Mouse (Mus musculus): Measurements from ENCODE around the gene Pcnx2. TPM values are rescaled to one million over a fixed set of nuclear protein-coding genes. Genes with fewer than 3 reads are reported as not detected.

Gene Pcnx2
- polyA plus RNA-seq, 1 experiment from 2014 or later, result 0.11 TPM

DNA sequence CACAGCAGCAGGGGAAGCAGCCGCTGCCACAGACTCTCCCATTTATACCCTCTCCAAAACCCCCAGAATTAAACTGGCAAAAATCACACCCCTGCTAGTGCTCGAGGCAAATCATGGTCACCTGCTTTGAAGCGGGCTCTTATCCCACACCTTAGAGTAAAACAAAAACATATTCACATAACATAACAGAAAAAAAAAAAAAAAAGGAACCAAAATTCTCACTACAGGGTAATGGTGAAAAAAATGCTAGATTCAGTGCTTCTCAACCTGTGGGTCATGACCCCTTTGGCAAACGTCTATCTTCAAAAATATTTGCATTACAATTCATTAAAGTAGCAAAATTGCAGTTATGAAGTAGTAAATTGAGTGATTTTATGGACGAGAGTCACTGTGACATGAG lies 171.1 kb downstream of the Pcnx2 start:
- Histone ChIP-seq H3K4me3 (ENCODE audit: control insufficient read depth in 1 of 2, insufficient read depth in 1 of 2, low read depth in 1 of 2, low read length in 2 of 2) (no peak overlapping the region), H3K27ac (replicated peaks in 1 of 2; ENCODE audit: control insufficient read depth in 1 of 2, insufficient read depth in 1 of 2, low read depth in 2 of 2, low read length in 2 of 2) (no peak overlapping the region), H3K27me3 (ENCODE audit: control insufficient read depth, insufficient read depth, low read length) (no peaks in the 10 kb centered on the region), H3K9me3 (ENCODE audit: control insufficient read depth, low read length) (no peaks in the 10 kb centered on the region), H3K4me1 (ENCODE audit: control insufficient read depth in 2 of 2, insufficient read depth in 2 of 2, low read length in 2 of 2) (no peaks in the 10 kb centered on the region), H3K36me3 (ENCODE audit: control insufficient read depth, insufficient read depth, low read length) (no peaks in the 10 kb centered on the region), H3K4me2 (ENCODE audit: low read length) (no peak overlapping the region), H3K9ac (ENCODE audit: low read length) (no peak overlapping the region)
- ATAC-seq (ENCODE audit: insufficient number of reproducible peaks, insufficient read depth, low FRiP score, low read depth), result no peak
- WGBS, result 80% methylated on average over 5 of the region's 5 CpGs

- H3K4me3 ChIP-seq (ENCODE audit: control insufficient read depth in 1 of 2, insufficient read depth in 1 of 2, low read depth in 1 of 2, low read length in 2 of 2), result no peak overlapping the region
- no peak overlapping the region for H3K4me2 ChIP-seq (ENCODE audit: low read length)
- no peaks in the 10 kb centered on the region for H3K27me3 ChIP-seq (ENCODE audit: control insufficient read depth, insufficient read depth, low read length)
- H3K27ac ChIP-seq (replicated peaks in 1 of 2; ENCODE audit: control insufficient read depth in 1 of 2, insufficient read depth in 1 of 2, low read depth in 2 of 2, low read length in 2 of 2), result 0 out of 4 replicates have a peak overlapping the region, but pooled peaks of 1 of the 2 experiments have one; percentile 17
- no peaks in the 10 kb centered on the region for H3K9me3 ChIP-seq (ENCODE audit: control insufficient read depth, low read length)
- no peak overlapping the region for H3K9ac ChIP-seq (ENCODE audit: low read length)
- H3K36me3 ChIP-seq (ENCODE audit: control insufficient read depth, insufficient read depth, low read length), result no peaks in the 10 kb centered on the region
- H3K4me1 ChIP-seq (ENCODE audit: control insufficient read depth in 2 of 2, insufficient read depth in 2 of 2, low read length in 2 of 2), result no peaks in the 10 kb centered on the region
- 89% methylated on average over 4 of the region's 4 CpGs for WGBS
- no peak for ATAC-seq (ENCODE audit: insufficient number of reproducible peaks, insufficient read depth, low FRiP score, low read depth)
Observed at GRCm38 (mm10) chr8:125726143-125726542, 172.0 kb downstream of the Pcnx2 start.

- WGBS, result 66% methylated on average over 6 of the region's 6 CpGs
- no peak overlapping the region for H3K4me3 ChIP-seq (ENCODE audit: control insufficient read depth in 1 of 2, insufficient read depth in 1 of 2, low read depth in 1 of 2, low read length in 2 of 2)
- no peaks in the 10 kb centered on the region for H3K9me3 ChIP-seq (ENCODE audit: control insufficient read depth, low read length)
- H3K36me3 ChIP-seq (ENCODE audit: control insufficient read depth, insufficient read depth, low read length), result no peaks in the 10 kb centered on the region
- no peak overlapping the region for H3K9ac ChIP-seq (ENCODE audit: low read length)
- no peak for ATAC-seq (ENCODE audit: insufficient number of reproducible peaks, insufficient read depth, low FRiP score, low read depth)
- H3K4me2 ChIP-seq (ENCODE audit: low read length), result no peak overlapping the region
- no peaks in the 10 kb centered on the region for H3K4me1 ChIP-seq (ENCODE audit: control insufficient read depth in 2 of 2, insufficient read depth in 2 of 2, low read length in 2 of 2)
- H3K27ac ChIP-seq (replicated peaks in 1 of 2; ENCODE audit: control insufficient read depth in 1 of 2, insufficient read depth in 1 of 2, low read depth in 2 of 2, low read length in 2 of 2), result peak overlapping the region in 1 of 2 experiments; percentile 24; a peak in 1 of 4 replicates
- no peaks in the 10 kb centered on the region for H3K27me3 ChIP-seq (ENCODE audit: control insufficient read depth, insufficient read depth, low read length)
Observed at GRCm38 (mm10) chr8:125725037-125725820, 172.9 kb downstream of the Pcnx2 start.

GRCm38 (mm10) chr8:125723437-125723836 lies 174.7 kb downstream of the Pcnx2 start:
- Histone ChIP-seq H3K4me3 (ENCODE audit: control insufficient read depth in 1 of 2, insufficient read depth in 1 of 2, low read depth in 1 of 2, low read length in 2 of 2) (no peak overlapping the region), H3K4me2 (ENCODE audit: low read length) (no peak overlapping the region), H3K4me1 (ENCODE audit: control insufficient read depth in 2 of 2, insufficient read depth in 2 of 2, low read length in 2 of 2) (no peaks in the 10 kb centered on the region), H3K9me3 (ENCODE audit: control insufficient read depth, low read length) (no peaks in the 10 kb centered on the region), H3K9ac (ENCODE audit: low read length) (no peak overlapping the region), H3K27ac (replicated peaks in 1 of 2; ENCODE audit: control insufficient read depth in 1 of 2, insufficient read depth in 1 of 2, low read depth in 2 of 2, low read length in 2 of 2) (no peak overlapping the region), H3K27me3 (ENCODE audit: control insufficient read depth, insufficient read depth, low read length) (no peaks in the 10 kb centered on the region), H3K36me3 (ENCODE audit: control insufficient read depth, insufficient read depth, low read length) (no peaks in the 10 kb centered on the region)
- ATAC-seq (ENCODE audit: insufficient number of reproducible peaks, insufficient read depth, low FRiP score, low read depth), result no peak
- WGBS, result 85% methylated on average over 6 of the region's 6 CpGs

DNA sequence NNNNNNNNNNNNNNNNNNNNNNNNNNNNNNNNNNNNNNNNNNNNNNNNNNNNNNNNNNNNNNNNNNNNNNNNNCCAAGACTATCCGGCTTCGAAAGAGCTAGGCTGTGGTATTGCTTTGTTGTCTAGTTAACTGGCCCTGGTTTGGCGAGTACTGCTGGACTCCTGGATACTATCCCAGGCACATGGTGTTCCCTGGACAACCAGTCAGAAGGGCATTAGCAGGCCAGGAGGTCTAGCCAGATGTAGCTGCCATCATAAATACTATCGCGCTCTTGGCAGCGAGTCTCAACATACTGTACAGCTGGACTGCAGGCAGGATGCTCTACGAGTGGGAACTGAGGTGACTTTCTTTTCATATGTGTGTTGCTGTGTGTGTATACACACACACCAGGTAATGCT lies 175.4 kb downstream of the Pcnx2 start:
- H3K4me3 ChIP-seq (ENCODE audit: control insufficient read depth in 1 of 2, insufficient read depth in 1 of 2, low read depth in 1 of 2, low read length in 2 of 2), result no peak overlapping the region
- H3K36me3 ChIP-seq (ENCODE audit: control insufficient read depth, insufficient read depth, low read length), result no peaks in the 10 kb centered on the region
- H3K9me3 ChIP-seq (ENCODE audit: control insufficient read depth, low read length), result no peaks in the 10 kb centered on the region
- no peaks in the 10 kb centered on the region for H3K27me3 ChIP-seq (ENCODE audit: control insufficient read depth, insufficient read depth, low read length)
- no peak overlapping the region for H3K27ac ChIP-seq (replicated peaks in 1 of 2; ENCODE audit: control insufficient read depth in 1 of 2, insufficient read depth in 1 of 2, low read depth in 2 of 2, low read length in 2 of 2)
- ATAC-seq (ENCODE audit: insufficient number of reproducible peaks, insufficient read depth, low FRiP score, low read depth), result no peak
- H3K4me1 ChIP-seq (ENCODE audit: control insufficient read depth in 2 of 2, insufficient read depth in 2 of 2, low read length in 2 of 2), result peaks cover 0 to 2% of the 10 kb centered on the region in 2 experiments; a peak in 1 of 4 replicates
- H3K9ac ChIP-seq (ENCODE audit: low read length), result no peak overlapping the region
- 93% methylated on average over 7 of the region's 7 CpGs for WGBS
- no peak overlapping the region for H3K4me2 ChIP-seq (ENCODE audit: low read length)

DNA sequence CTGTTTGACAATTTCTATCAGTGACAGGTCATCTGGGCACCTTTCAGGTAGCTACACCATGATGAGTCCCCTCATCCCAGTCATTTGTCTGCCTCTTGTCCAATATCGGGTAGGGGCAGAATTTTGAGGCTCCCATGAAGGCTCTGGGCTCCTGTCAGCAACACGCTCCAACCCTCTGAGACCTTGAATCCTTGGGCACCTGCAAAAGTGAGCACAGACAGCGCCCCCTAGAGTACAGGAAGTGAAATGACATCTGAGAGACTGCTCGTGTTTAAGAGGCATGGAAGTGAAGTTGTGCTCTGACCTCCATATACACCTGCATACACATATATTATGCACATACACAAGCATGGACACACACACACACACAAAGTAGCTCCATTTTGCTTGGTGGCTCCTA lies 179.2 kb downstream of the Pcnx2 start:
- Histone ChIP-seq H3K27ac (replicated peaks in 1 of 2; ENCODE audit: control insufficient read depth in 1 of 2, insufficient read depth in 1 of 2, low read depth in 2 of 2, low read length in 2 of 2) (no peak overlapping the region), H3K4me3 (ENCODE audit: control insufficient read depth in 1 of 2, insufficient read depth in 1 of 2, low read depth in 1 of 2, low read length in 2 of 2) (no peak overlapping the region), H3K4me2 (ENCODE audit: low read length) (no peak overlapping the region), H3K36me3 (ENCODE audit: control insufficient read depth, insufficient read depth, low read length) (no peaks in the 10 kb centered on the region), H3K4me1 (ENCODE audit: control insufficient read depth in 2 of 2, insufficient read depth in 2 of 2, low read length in 2 of 2) (peaks cover 13 to 17% of the 10 kb centered on the region in 2 experiments; a peak in 3 of 4 replicates), H3K27me3 (ENCODE audit: control insufficient read depth, insufficient read depth, low read length) (no peaks in the 10 kb centered on the region), H3K9ac (ENCODE audit: low read length) (no peak overlapping the region), H3K9me3 (ENCODE audit: control insufficient read depth, low read length) (no peaks in the 10 kb centered on the region)
- no peak for ATAC-seq (ENCODE audit: insufficient number of reproducible peaks, insufficient read depth, low FRiP score, low read depth)
- 56% methylated on average over 4 of the region's 4 CpGs for WGBS

GRCm38 (mm10) chr8:125716613-125717012 lies 181.5 kb downstream of the Pcnx2 start:
- 40% methylated on average over 7 of the region's 7 CpGs for WGBS
- ATAC-seq (ENCODE audit: insufficient number of reproducible peaks, insufficient read depth, low FRiP score, low read depth), result no peak
- no peak overlapping the region for H3K9ac ChIP-seq (ENCODE audit: low read length)
- peaks cover 13 to 17% of the 10 kb centered on the region in 2 experiments; a peak in 3 of 4 replicates for H3K4me1 ChIP-seq (ENCODE audit: control insufficient read depth in 2 of 2, insufficient read depth in 2 of 2, low read length in 2 of 2)
- no peak overlapping the region; a peak in 1 of 4 replicates for H3K27ac ChIP-seq (replicated peaks in 1 of 2; ENCODE audit: control insufficient read depth in 1 of 2, insufficient read depth in 1 of 2, low read depth in 2 of 2, low read length in 2 of 2)
- H3K27me3 ChIP-seq (ENCODE audit: control insufficient read depth, insufficient read depth, low read length), result no peaks in the 10 kb centered on the region
- peaks cover 3% of the 10 kb centered on the region; the same call in 1 of the 2 replicates for H3K9me3 ChIP-seq (ENCODE audit: control insufficient read depth, low read length)
- H3K4me2 ChIP-seq (ENCODE audit: low read length), result no peak overlapping the region
- H3K4me3 ChIP-seq (ENCODE audit: control insufficient read depth in 1 of 2, insufficient read depth in 1 of 2, low read depth in 1 of 2, low read length in 2 of 2), result no peak overlapping the region
- H3K36me3 ChIP-seq (ENCODE audit: control insufficient read depth, insufficient read depth, low read length), result no peaks in the 10 kb centered on the region

All from heart, embryonic 14.5 days (tissue).